Mouse (Mus musculus): ENCODE results near the gene Gm20838.
"Not testable (repeated sequence)": the region's sequence is repeated elsewhere in the genome, so short reads cannot be mapped to it uniquely, and the experiment has no call there.

The Gm20838 gene

GRCm38 (mm10) chrY:33543064-33543463, at the start of gene Gm20838:
TSS of gene Gm20838 (minus strand) at chrY:33543164.
- in situ Hi-C loops (cut with MboI, MseI), result not testable (repeated sequence)

Data from T-helper 17 cell (primary cell).